Mouse (Mus musculus): ENCODE data around the gene Stxbp5l. TPM values are rescaled to one million over a fixed set of nuclear protein-coding genes. Genes with fewer than 3 reads are reported as not detected.

Gene Stxbp5l
- 2.5 TPM in 2 replicates for polyA plus RNA-seq (2015; fragmentation: Nextera tagmentation; extraction: Ambion mirVana)

GRCm38 (mm10) chr16:37384821-37385344 lies at the start of gene Stxbp5l:
Gene Stxbp5l, minus strand, starts transcription at chr16:37384962.
- H3K9ac ChIP-seq, result peak within 1 kb of the TSS; percentile 39
- peak; percentile 97 for ATAC-seq
- H3K27me3 ChIP-seq (replicated peaks), result no peaks in the 10 kb centered on the region; the same call in 1 of the 2 replicates

GRCm38 (mm10) chr16:37433418-37434204 lies 48.8 kb upstream of the Stxbp5l start:
- WGBS, result 62% methylated on average over 5 of the region's 5 CpGs
- no peak for ATAC-seq
- no peak overlapping the region for H3K27ac ChIP-seq

More at GRCm38 (mm10) chr16:37384821-37385344, at the start of gene Stxbp5l:
- H3K9me3 ChIP-seq, result no peaks in the 10 kb centered on the region
- H3K4me3 ChIP-seq (replicated peaks), result peak within 1 kb of the TSS; percentile 55
- under 1% methylated on average over 33 of the region's 33 CpGs for WGBS
- 0 out of 2 replicates have a peak, but pooled peaks cover 4% of the 10 kb centered on the region for H3K4me1 ChIP-seq (replicated peaks)
- H3K36me3 ChIP-seq, result no peaks in the 10 kb centered on the region
- peak within 1 kb of the TSS; percentile 99 for H3K4me2 ChIP-seq (replicated peaks)
- H3K27ac ChIP-seq, result no peak within 1 kb of the TSS

GRCm38 (mm10) chr16:37425434-37425833 lies 40.7 kb upstream of the Stxbp5l start:
- WGBS, result 64% methylated on average over 1 of the region's 1 CpGs
- Histone ChIP-seq H3K4me1 (replicated peaks) (no peaks in the 10 kb centered on the region), H3K4me3 (replicated peaks) (no peak overlapping the region), H3K9ac (no peak overlapping the region), H3K36me3 (no peaks in the 10 kb centered on the region), H3K9me3 (no peaks in the 10 kb centered on the region), H3K27ac (no peak overlapping the region), H3K27me3 (replicated peaks) (no peaks in the 10 kb centered on the region), H3K4me2 (replicated peaks) (no peak overlapping the region)
- no peak for ATAC-seq

More at GRCm38 (mm10) chr16:37433418-37434204, 48.8 kb upstream of the Stxbp5l start:
- no peaks in the 10 kb centered on the region for H3K9me3 ChIP-seq
- H3K27me3 ChIP-seq (replicated peaks), result no peaks in the 10 kb centered on the region
- no peak overlapping the region for H3K4me2 ChIP-seq (replicated peaks)
- no peaks in the 10 kb centered on the region for H3K36me3 ChIP-seq
- H3K4me3 ChIP-seq (replicated peaks), result no peak overlapping the region
- H3K9ac ChIP-seq, result no peak overlapping the region
- H3K4me1 ChIP-seq (replicated peaks), result no peaks in the 10 kb centered on the region

- H3K27me3 ChIP-seq (replicated peaks), result no peaks in the 10 kb centered on the region
- H3K27ac ChIP-seq, result no peak overlapping the region
- no peak for ATAC-seq
- H3K4me2 ChIP-seq (replicated peaks), result no peak overlapping the region
- H3K9ac ChIP-seq, result no peak overlapping the region
- H3K4me1 ChIP-seq (replicated peaks), result no peaks in the 10 kb centered on the region
- H3K9me3 ChIP-seq, result no peaks in the 10 kb centered on the region
- no peak overlapping the region for H3K4me3 ChIP-seq (replicated peaks)
- no peaks in the 10 kb centered on the region for H3K36me3 ChIP-seq
- WGBS, result 83% methylated on average over 5 of the region's 5 CpGs
Measured at GRCm38 (mm10) chr16:37422874-37423273, 38.1 kb upstream of the Stxbp5l start.

GRCm38 (mm10) chr16:37421851-37422250 lies 37.1 kb upstream of the Stxbp5l start:
- Histone ChIP-seq H3K4me2 (replicated peaks) (no peak overlapping the region), H3K27ac (no peak overlapping the region), H3K27me3 (replicated peaks) (no peaks in the 10 kb centered on the region), H3K4me3 (replicated peaks) (no peak overlapping the region), H3K9ac (no peak overlapping the region), H3K4me1 (replicated peaks) (no peaks in the 10 kb centered on the region), H3K9me3 (no peaks in the 10 kb centered on the region), H3K36me3 (no peaks in the 10 kb centered on the region)
- no peak for ATAC-seq
- WGBS, result 92% methylated on average over 3 of the region's 3 CpGs

GRCm38 (mm10) chr16:37420512-37420911 lies 35.8 kb upstream of the Stxbp5l start:
- no peak for ATAC-seq
- H3K9ac ChIP-seq, result no peak overlapping the region
- no peaks in the 10 kb centered on the region for H3K27me3 ChIP-seq (replicated peaks)
- H3K4me2 ChIP-seq (replicated peaks), result no peak overlapping the region
- H3K36me3 ChIP-seq, result no peaks in the 10 kb centered on the region
- no peaks in the 10 kb centered on the region for H3K4me1 ChIP-seq (replicated peaks)
- H3K9me3 ChIP-seq, result no peaks in the 10 kb centered on the region
- 93% methylated on average over 2 of the region's 2 CpGs for WGBS
- H3K4me3 ChIP-seq (replicated peaks), result no peak overlapping the region
- no peak overlapping the region for H3K27ac ChIP-seq

- Histone ChIP-seq H3K4me2 (replicated peaks) (no peak overlapping the region), H3K27me3 (replicated peaks) (no peaks in the 10 kb centered on the region), H3K4me3 (replicated peaks) (no peak overlapping the region), H3K27ac (no peak overlapping the region), H3K9ac (no peak overlapping the region), H3K9me3 (no peaks in the 10 kb centered on the region), H3K4me1 (replicated peaks) (no peaks in the 10 kb centered on the region), H3K36me3 (no peaks in the 10 kb centered on the region)
- no peak for ATAC-seq
- WGBS, result 68% methylated on average over 4 of the region's 4 CpGs
Measured at GRCm38 (mm10) chr16:37405536-37405935, 20.8 kb upstream of the Stxbp5l start.

- Histone ChIP-seq H3K27me3 (replicated peaks) (no peaks in the 10 kb centered on the region), H3K4me3 (replicated peaks) (no peak overlapping the region), H3K4me2 (replicated peaks) (no peak overlapping the region), H3K27ac (no peak overlapping the region), H3K36me3 (no peaks in the 10 kb centered on the region), H3K9ac (no peak overlapping the region), H3K9me3 (no peaks in the 10 kb centered on the region), H3K4me1 (replicated peaks) (no peaks in the 10 kb centered on the region)
- no peak for ATAC-seq
- 58% methylated on average over 1 of the region's 1 CpGs for WGBS
Measured at GRCm38 (mm10) chr16:37404922-37405321, 20.2 kb upstream of the Stxbp5l start.

GRCm38 (mm10) chr16:37389964-37390363 lies 5.2 kb upstream of the Stxbp5l start:
- H3K27ac ChIP-seq, result no peak overlapping the region
- no peaks in the 10 kb centered on the region for H3K4me1 ChIP-seq (replicated peaks)
- H3K27me3 ChIP-seq (replicated peaks), result no peaks in the 10 kb centered on the region
- no peaks in the 10 kb centered on the region for H3K36me3 ChIP-seq
- 0 out of 2 replicates have a peak, but pooled peaks have one; percentile 8 for ATAC-seq
- H3K9ac ChIP-seq, result no peak overlapping the region
- H3K4me3 ChIP-seq (replicated peaks), result no peak overlapping the region
- no peak overlapping the region for H3K4me2 ChIP-seq (replicated peaks)
- H3K9me3 ChIP-seq, result no peaks in the 10 kb centered on the region

- H3K9me3 ChIP-seq, result no peaks in the 10 kb centered on the region
- ATAC-seq, result peak; percentile 58
- H3K36me3 ChIP-seq, result no peaks in the 10 kb centered on the region
- 0 out of 2 replicates have a peak overlapping the region, but pooled peaks have one; percentile 7 for H3K4me2 ChIP-seq (replicated peaks)
- WGBS, result 55% methylated on average over 4 of the region's 4 CpGs
- no peak overlapping the region for H3K4me3 ChIP-seq (replicated peaks)
- no peak overlapping the region for H3K9ac ChIP-seq
- no peak overlapping the region for H3K27ac ChIP-seq
- H3K4me1 ChIP-seq (replicated peaks), result 0 out of 2 replicates have a peak, but pooled peaks cover 1% of the 10 kb centered on the region
- no peaks in the 10 kb centered on the region; the same call in 1 of the 2 replicates for H3K27me3 ChIP-seq (replicated peaks)
Measured at GRCm38 (mm10) chr16:37389201-37389905, 4.6 kb upstream of the Stxbp5l start.

GRCm38 (mm10) chr16:37384369-37384768 lies 393 bp downstream of the Stxbp5l start:
- Histone ChIP-seq H3K9me3 (no peaks in the 10 kb centered on the region), H3K4me3 (replicated peaks) (peak overlapping the region; percentile 55), H3K4me1 (replicated peaks) (0 out of 2 replicates have a peak, but pooled peaks cover 4% of the 10 kb centered on the region), H3K27ac (no peak overlapping the region), H3K9ac (peak overlapping the region; percentile 39), H3K36me3 (no peaks in the 10 kb centered on the region), H3K27me3 (replicated peaks) (no peaks in the 10 kb centered on the region; the same call in 1 of the 2 replicates), H3K4me2 (replicated peaks) (peak overlapping the region; percentile 99)
- peak; percentile 77; the same call in 1 of the 2 replicates for ATAC-seq
- WGBS, result under 1% methylated on average over 26 of the region's 30 CpGs

GRCm38 (mm10) chr16:37383426-37383825 lies 1.3 kb downstream of the Stxbp5l start:
- no peak for ATAC-seq
- WGBS, result 53% methylated on average over 4 of the region's 4 CpGs
- Histone ChIP-seq H3K36me3 (no peaks in the 10 kb centered on the region), H3K9me3 (no peaks in the 10 kb centered on the region), H3K4me1 (replicated peaks) (0 out of 2 replicates have a peak, but pooled peaks cover 4% of the 10 kb centered on the region), H3K27me3 (replicated peaks) (no peaks in the 10 kb centered on the region; the same call in 1 of the 2 replicates), H3K4me3 (replicated peaks) (no peak overlapping the region), H3K9ac (no peak overlapping the region), H3K27ac (no peak overlapping the region), H3K4me2 (replicated peaks) (no peak overlapping the region)
